Mouse (Mus musculus) left cerebral cortex, postnatal 36 days (tissue): ENCODE measurements around the gene Tesmin. TPM values are rescaled to one million over a fixed set of nuclear protein-coding genes. Genes with fewer than 3 reads are reported as not detected.

ENCODE experiments used
- DNase-seq, 2 experiments: peaks; one replicate each; pipeline ENCODE4 v3.0.0; 2021 to 2022; ENCODE audit warnings: low spot score in 2 of 2, mixed read lengths in 1 of 2
- intact Hi-C: fragments of 180-260 bp; cut with DNase I; formaldehyde crosslinking; loops from one replicate; pipeline ENCODE4 v1.15.1; 2025
- total RNA-seq, 2 experiments: library from RNA; stranded (reverse); gene quantifications; 2 replicates each; pipeline ENCODE4 v1.2.3; 2021

Tesmin gene
- total RNA-seq: under 1 TPM; 0.20 to 0.48 TPM

GRCm38 (mm10) chr19:3388629-3389057, at the start of gene Tesmin:
TSS of gene Tesmin (plus strand) at chr19:3388857.
- intact Hi-C loops: loop anchor here (2.0 to 5.0 kb wide), 2 partner anchors 62 to 189 kb away; partner anchors contain the start of gene Ppp6r3
- peak; percentile 63 to 70 for DNase-seq

- no peak for DNase-seq
- intact Hi-C loops: no loop called here
These were observed 49.5 kb upstream of the Tesmin start for GRCm38 (mm10) chr19:3339187-3339586.

GRCm38 (mm10) chr19:3341021-3341420, 47.6 kb upstream of the Tesmin start:
- DNase-seq: peak; percentile 35 to 41
- intact Hi-C loops: no loop called here

- no peak for DNase-seq
- intact Hi-C loops: no loop called here
These were observed 44.7 kb upstream of the Tesmin start for GRCm38 (mm10) chr19:3343929-3344328.

- DNase-seq: no peak
- intact Hi-C loops: no loop called here
These were observed 43.8 kb upstream of the Tesmin start for GRCm38 (mm10) chr19:3344636-3345544.

GRCm38 (mm10) chr19:3347784-3348183, 40.9 kb upstream of the Tesmin start:
- intact Hi-C loops: no loop called here
- DNase-seq: no peak

- intact Hi-C loops: loop anchor here (2.0 kb wide), 1 partner anchor 31 kb away; the partner anchor contains the start of gene Cpt1a
- DNase-seq: peak in 1 of 2 experiments; percentile 28
These were observed 35.1 kb upstream of the Tesmin start for GRCm38 (mm10) chr19:3353415-3354111.

- intact Hi-C loops: loop anchor here (2.0 kb wide), 1 partner anchor 32 kb away; the partner anchor contains the start of gene Cpt1a
- no peak for DNase-seq
These were observed 33.6 kb upstream of the Tesmin start for GRCm38 (mm10) chr19:3355096-3355495.

GRCm38 (mm10) chr19:3356516-3356915, 32.1 kb upstream of the Tesmin start:
- DNase-seq: no peak
- intact Hi-C loops: no loop called here

- no peak for DNase-seq
- intact Hi-C loops: no loop called here
These were observed 31.0 kb upstream of the Tesmin start for GRCm38 (mm10) chr19:3357620-3358019.

GRCm38 (mm10) chr19:3359841-3360588, 28.6 kb upstream of the Tesmin start:
- intact Hi-C loops: no loop called here
- DNase-seq: peak in 1 of 2 experiments; percentile 5

- DNase-seq: no peak
- intact Hi-C loops: no loop called here
These were observed 25.1 kb upstream of the Tesmin start for GRCm38 (mm10) chr19:3363510-3363909.

GRCm38 (mm10) chr19:3365089-3365488, 23.6 kb upstream of the Tesmin start:
- no peak for DNase-seq
- intact Hi-C loops: no loop called here

GRCm38 (mm10) chr19:3368276-3368675, 20.4 kb upstream of the Tesmin start:
- DNase-seq: no peak
- intact Hi-C loops: no loop called here

- DNase-seq: no peak
These were observed 15.3 kb upstream of the Tesmin start for GRCm38 (mm10) chr19:3373380-3373779.

GRCm38 (mm10) chr19:3374028-3374427, 14.6 kb upstream of the Tesmin start:
- no peak for DNase-seq
- intact Hi-C loops: no loop called here

More at GRCm38 (mm10) chr19:3373380-3373779, 15.3 kb upstream of the Tesmin start:
- intact Hi-C loops: no loop called here

- DNase-seq: no peak
- intact Hi-C loops: no loop called here
These were observed 12.6 kb upstream of the Tesmin start for GRCm38 (mm10) chr19:3375945-3376495.

- intact Hi-C loops: no loop called here
- DNase-seq: no peak
These were observed 11.5 kb upstream of the Tesmin start for GRCm38 (mm10) chr19:3376966-3377715.

GRCm38 (mm10) chr19:3378614-3379013, 10.0 kb upstream of the Tesmin start:
- intact Hi-C loops: no loop called here
- no peak for DNase-seq
